Comparison of ENCODE assay signal across 12 mouse cellular contexts in genomic region chr1:139224309-139224949, GRCm38 (mm10).
"Had no signal": no experiment of that assay in that cellular context is flagged by ENCODE, and none has a peak within 500 bp of the region (broad histone marks: within the 10 kb centered on the region; RNA-seq: fewer than 3 reads in every experiment).

No protein-coding gene starts in this region.

- H3K9me3 ChIP-seq: liver, embryonic 13.5 days; midbrain, embryonic 13.5 days had no signal

- H3K27me3 ChIP-seq: liver, embryonic 13.5 days; midbrain, embryonic 13.5 days had no signal

- H3K36me3 ChIP-seq: liver, embryonic 13.5 days; midbrain, embryonic 13.5 days had no signal

- H3K4me2 ChIP-seq: liver, embryonic 13.5 days; midbrain, embryonic 13.5 days had no signal

- H3K4me3 ChIP-seq: left cerebral cortex, adult 2 months; liver, embryonic 13.5 days; midbrain, embryonic 13.5 days had no signal

- H3K27ac ChIP-seq: left cerebral cortex, adult 2 months; liver, embryonic 13.5 days; macrophage; midbrain, embryonic 13.5 days had no signal

- DNase-seq: kidney, adult 11 months; kidney, adult 8-10 months; kidney, postnatal 14 days; layer of hippocampus, postnatal 36 days; liver, embryonic 13.5 days; lung, adult 2 months; right cerebral cortex, postnatal 4 days; thymus, adult 18-20 months; thymus, postnatal 36 days had no signal

- ATAC-seq: midbrain, embryonic 13.5 days had no signal

- H3K9ac ChIP-seq: liver, embryonic 13.5 days; midbrain, embryonic 13.5 days had no signal

- H3K4me1 ChIP-seq: liver, embryonic 13.5 days; midbrain, embryonic 13.5 days had no signal
